Mouse (Mus musculus): ENCODE measurements around the gene Lrg1. TPM values are rescaled to one million over a fixed set of nuclear protein-coding genes. Genes with fewer than 3 reads are reported as not detected.
"Not testable (repeated sequence)": the region's sequence is repeated elsewhere in the genome, so short reads cannot be mapped to it uniquely, and the experiment has no call there.

Gene Lrg1
- polyA plus RNA-seq, 1 experiment from 2014 or later = 0.19 TPM

- Histone ChIP-seq H3K4me2 (replicated peaks) (peak overlapping the region; percentile 97), H3K9ac (replicated peaks) (peak overlapping the region; percentile 80), H3K9me3 (no peaks in the 10 kb centered on the region), H3K27ac (replicated peaks) (peak overlapping the region; percentile 29; the same call in 1 of the 2 replicates), H3K4me1 (peaks cover 32% of the 10 kb centered on the region), H3K36me3 (peaks cover 12% of the 10 kb centered on the region; the same call in 1 of the 2 replicates), H3K4me3 (peak overlapping the region; percentile 88), H3K27me3 (no peaks in the 10 kb centered on the region)
- peak; percentile 51 for ATAC-seq (replicated peaks)
- WGBS = 6% methylated on average over 8 of the region's 8 CpGs
Observed at GRCm38 (mm10) chr17:56080781-56081585, 40.8 kb downstream of the Lrg1 start.

- no peak for ATAC-seq (replicated peaks)
- no peaks in the 10 kb centered on the region for H3K9me3 ChIP-seq
- H3K27me3 ChIP-seq = no peaks in the 10 kb centered on the region
- H3K4me1 ChIP-seq = peaks cover 38% of the 10 kb centered on the region
- peak overlapping the region; percentile 80 for H3K9ac ChIP-seq (replicated peaks)
- H3K36me3 ChIP-seq = peaks cover 12% of the 10 kb centered on the region; the same call in 1 of the 2 replicates
- WGBS = 2% methylated on average over 11 of the region's 11 CpGs
- peak overlapping the region; percentile 68; the same call in 1 of the 2 replicates for H3K27ac ChIP-seq (replicated peaks)
- peak overlapping the region; percentile 88 for H3K4me3 ChIP-seq
- H3K4me2 ChIP-seq (replicated peaks) = peak overlapping the region; percentile 97
Observed at GRCm38 (mm10) chr17:56079921-56080320, 41.9 kb downstream of the Lrg1 start.

- WGBS = under 1% methylated on average over 60 of the region's 61 CpGs
- peak; percentile 92 for ATAC-seq (replicated peaks)
Observed at GRCm38 (mm10) chr17:56078880-56079795, 42.7 kb downstream of the Lrg1 start, which contains the start of gene Hdgfl2. Hdgfl2 (plus strand) TSS chr17:56079634.

GRCm38 (mm10) chr17:56078361-56078760, 43.4 kb downstream of the Lrg1 start:
- not testable (repeated sequence) for H3K9me3 ChIP-seq; H3K9ac ChIP-seq (replicated peaks); ATAC-seq (replicated peaks); H3K36me3 ChIP-seq; H3K27me3 ChIP-seq
- H3K4me2 ChIP-seq (replicated peaks) = peak overlapping the region; percentile 97; the same call in 1 of the 2 replicates
- peaks cover 44% of the 10 kb centered on the region for H3K4me1 ChIP-seq
- 65% methylated on average over 9 of the region's 9 CpGs for WGBS
- H3K27ac ChIP-seq (replicated peaks) = 0 out of 2 replicates have a peak overlapping the region, but pooled peaks have one; percentile 35
- H3K4me3 ChIP-seq = peak overlapping the region; percentile 88

More at GRCm38 (mm10) chr17:56078880-56079795, 42.7 kb downstream of the Lrg1 start, which contains the start of gene Hdgfl2:
- no peaks in the 10 kb centered on the region for H3K27me3 ChIP-seq
- peak within 1 kb of the TSS; percentile 68 for H3K27ac ChIP-seq (replicated peaks)
- peak within 1 kb of the TSS; percentile 88 for H3K4me3 ChIP-seq
- peak within 1 kb of the TSS; percentile 80 for H3K9ac ChIP-seq (replicated peaks)
- H3K4me2 ChIP-seq (replicated peaks) = peak within 1 kb of the TSS; percentile 97
- no peaks in the 10 kb centered on the region for H3K9me3 ChIP-seq
- H3K36me3 ChIP-seq = peaks cover 9% of the 10 kb centered on the region; the same call in 1 of the 2 replicates
- peaks cover 39% of the 10 kb centered on the region for H3K4me1 ChIP-seq

- Histone ChIP-seq H3K27ac (replicated peaks) (no peak overlapping the region), H3K9ac (replicated peaks) (no peak overlapping the region), H3K9me3 (no peaks in the 10 kb centered on the region), H3K4me3 (no peak overlapping the region), H3K36me3 (peaks cover 10% of the 10 kb centered on the region; the same call in 1 of the 2 replicates), H3K4me2 (replicated peaks) (no peak overlapping the region), H3K4me1 (peaks cover 40% of the 10 kb centered on the region), H3K27me3 (no peaks in the 10 kb centered on the region)
- no peak for ATAC-seq (replicated peaks)
- 89% methylated on average over 5 of the region's 5 CpGs for WGBS
Observed at GRCm38 (mm10) chr17:56077523-56077922, 44.3 kb downstream of the Lrg1 start.

GRCm38 (mm10) chr17:56074827-56075208, 47.0 kb downstream of the Lrg1 start, which contains the start of gene Ubxn6:
Ubxn6 (minus strand) TSS chr17:56075028.
- Histone ChIP-seq H3K9me3 (no peaks in the 10 kb centered on the region), H3K27ac (replicated peaks) (peak within 1 kb of the TSS; percentile 83), H3K9ac (replicated peaks) (peak within 1 kb of the TSS; percentile 64), H3K4me3 (peak within 1 kb of the TSS; percentile 54), H3K4me2 (replicated peaks) (peak within 1 kb of the TSS; percentile 64), H3K27me3 (no peaks in the 10 kb centered on the region), H3K4me1 (peaks cover 15% of the 10 kb centered on the region), H3K36me3 (peaks cover 36% of the 10 kb centered on the region)
- ATAC-seq (replicated peaks) = peak; percentile 62
- WGBS = under 1% methylated on average over 35 of the region's 35 CpGs

GRCm38 (mm10) chr17:56074097-56074826, 47.5 kb downstream of the Lrg1 start:
- H3K27ac ChIP-seq (replicated peaks) = peak overlapping the region; percentile 83
- H3K36me3 ChIP-seq = peaks cover 42% of the 10 kb centered on the region
- no peaks in the 10 kb centered on the region for H3K9me3 ChIP-seq
- 9% methylated on average over 22 of the region's 22 CpGs for whole genome bisulfite sequencing
- peak overlapping the region; percentile 64 for H3K4me2 ChIP-seq (replicated peaks)
- H3K27me3 ChIP-seq = no peaks in the 10 kb centered on the region
- peak overlapping the region; percentile 54 for H3K4me3 ChIP-seq
- H3K4me1 ChIP-seq = peaks cover 15% of the 10 kb centered on the region
- H3K9ac ChIP-seq (replicated peaks) = peak overlapping the region; percentile 64
- peak; percentile 3 for ATAC-seq (replicated peaks)

- Histone ChIP-seq H3K4me3 (no peak overlapping the region), H3K36me3 (peaks cover 62% of the 10 kb centered on the region), H3K9me3 (no peaks in the 10 kb centered on the region), H3K27ac (replicated peaks) (no peak overlapping the region), H3K27me3 (no peaks in the 10 kb centered on the region), H3K9ac (replicated peaks) (no peak overlapping the region), H3K4me1 (peaks cover 15% of the 10 kb centered on the region), H3K4me2 (replicated peaks) (no peak overlapping the region)
- ATAC-seq (replicated peaks) = no peak
- 92% methylated on average over 5 of the region's 5 CpGs for WGBS
Observed at GRCm38 (mm10) chr17:56072243-56072642, 49.6 kb downstream of the Lrg1 start.

GRCm38 (mm10) chr17:56071126-56071525, 50.7 kb downstream of the Lrg1 start:
- Histone ChIP-seq H3K36me3 (peaks cover 71% of the 10 kb centered on the region), H3K9ac (replicated peaks) (no peak overlapping the region), H3K27ac (replicated peaks) (no peak overlapping the region), H3K4me3 (no peak overlapping the region), H3K27me3 (no peaks in the 10 kb centered on the region), H3K4me2 (replicated peaks) (no peak overlapping the region), H3K4me1 (peaks cover 15% of the 10 kb centered on the region), H3K9me3 (no peaks in the 10 kb centered on the region)
- no peak for ATAC-seq (replicated peaks)
